Mouse (Mus musculus) heart, embryonic 15.5 days (tissue): ENCODE measurements around the gene Arpp19. TPM values are rescaled to one million over a fixed set of nuclear protein-coding genes. Genes with fewer than 3 reads are reported as not detected.

Experiments used
- ATAC-seq: fragments of 200-750 bp; cut with Nextera tagmentation; replicated peaks from 2 replicates; pipeline ENCODE4 v1.8.0; 2017; ENCODE audit warnings: low read depth, moderate TSS enrichment; ENCODE audit not compliant: insufficient number of reproducible peaks, insufficient read depth, low FRiP score
- H3K27ac ChIP-seq: fragments of 300-500 bp; sonication (generic); 2 replicates; pipeline ENCODE4 v1.5.1; 2015; ENCODE audit warnings: mild to moderate bottlenecking, inconsistent platforms
- H3K27me3 ChIP-seq: fragments of 300-500 bp; sonication (generic); 2 replicates; pipeline ENCODE4 v1.6.1; 2015; ENCODE audit warnings: inconsistent platforms
- H3K36me3 ChIP-seq: fragments of 300-500 bp; sonication (generic); 2 replicates; pipeline ENCODE4 v1.6.1; 2015; ENCODE audit warnings: mild to moderate bottlenecking, inconsistent platforms
- H3K4me1 ChIP-seq: fragments of 300-500 bp; sonication (generic); replicated peaks from 2 replicates; pipeline ENCODE4 v1.6.1; 2015; ENCODE audit warnings: inconsistent platforms
- H3K4me2 ChIP-seq: fragments of 300-500 bp; sonication (generic); 2 replicates; pipeline ENCODE4 v1.6.1; 2015; ENCODE audit warnings: inconsistent platforms, mild to moderate bottlenecking, moderate library complexity
- H3K4me3 ChIP-seq: fragments of 300-500 bp; sonication (generic); 2 replicates; pipeline ENCODE4 v1.5.1; 2015; ENCODE audit warnings: mild to moderate bottlenecking, inconsistent platforms
- H3K9ac ChIP-seq: fragments of 300-500 bp; sonication (generic); 2 replicates; pipeline ENCODE4 v1.6.1; 2015; ENCODE audit warnings: mild to moderate bottlenecking, inconsistent platforms
- H3K9me3 ChIP-seq: fragments of 300-500 bp; sonication (generic); replicated peaks from 2 replicates; pipeline ENCODE4 v1.6.1; 2016; ENCODE audit warnings: inconsistent platforms
- WGBS: fragments of 180-500 bp; shearing (Covaris S2); methylation state at CpG from one replicate; pipeline ENCODE4 v1.1.7; 2015; ENCODE audit warnings: mixed read lengths; 5-methylcytosine and 5-hydroxymethylcytosine counted together
- polyA plus RNA-seq: library from polyadenylated mRNA; unstranded; fragments of >200 nt; fragmentation: Nextera tagmentation; extraction: Ambion mirVana; gene quantifications from 2 replicates; pipeline ENCODE4 v1.2.1, GENCODE M21; 2015

Arpp19 gene
- polyA plus RNA-seq, 1 experiment from 2014 or later: 218 TPM

DNA sequence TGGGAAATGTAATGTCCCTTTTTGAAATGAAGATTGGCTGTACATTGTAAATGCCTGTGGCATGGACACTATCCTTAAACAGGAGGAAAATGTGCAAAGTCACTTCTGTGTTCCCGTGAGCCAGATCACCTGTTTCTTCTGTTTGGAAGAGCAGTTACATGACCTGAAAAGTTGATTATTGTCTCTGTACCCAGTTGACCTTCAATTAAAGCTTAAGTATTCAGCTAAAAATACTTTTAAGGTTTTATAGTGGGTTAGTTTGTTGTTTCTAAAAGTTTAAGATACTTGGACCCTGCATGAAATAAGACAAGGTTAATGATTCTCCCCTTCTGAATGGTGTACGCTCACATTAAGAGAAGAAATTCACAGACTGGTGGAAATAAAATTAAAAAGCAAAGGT lies 3.2 kb downstream of the Arpp19 start:
- WGBS: 91% methylated on average over 2 of the region's 2 CpGs

DNA sequence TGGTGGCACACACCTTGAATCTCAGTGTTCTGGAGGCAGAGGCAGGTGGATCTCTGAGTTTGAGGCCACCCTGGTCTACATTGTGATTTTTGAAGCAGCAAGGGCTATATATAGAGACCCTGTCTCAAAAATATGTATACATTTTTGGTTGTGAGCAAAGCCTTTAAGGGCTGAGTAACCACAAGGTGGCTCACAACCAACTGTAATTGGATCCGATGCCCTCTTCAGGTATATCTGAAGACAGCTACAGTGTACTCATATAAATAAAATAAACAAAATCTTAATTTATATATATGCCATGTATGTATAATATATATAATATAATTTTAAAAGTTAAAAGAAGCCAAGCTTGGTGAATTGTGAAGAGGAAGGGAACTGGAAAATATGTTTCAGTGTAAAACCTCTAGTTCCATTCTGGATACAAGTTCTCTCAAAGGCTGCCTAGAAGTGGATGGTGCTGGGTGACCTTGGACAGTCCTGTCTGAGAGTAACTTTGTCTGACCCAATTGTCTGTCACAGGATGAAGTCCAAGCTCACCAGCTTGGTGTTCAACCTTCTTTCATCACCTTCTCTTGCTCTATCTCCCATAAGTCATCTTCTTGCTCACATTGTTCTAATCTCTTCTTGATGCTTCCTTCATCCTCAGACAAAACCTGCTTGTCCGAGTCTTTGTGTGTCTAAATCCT lies 4.6 kb downstream of the Arpp19 start:
- H3K27me3 ChIP-seq: no peaks in the 10 kb centered on the region
- 66% methylated on average over 2 of the region's 2 CpGs for WGBS
- no peak overlapping the region for H3K4me3 ChIP-seq
- H3K4me1 ChIP-seq: peaks cover 10% of the 10 kb centered on the region
- no peak overlapping the region for H3K4me2 ChIP-seq
- H3K27ac ChIP-seq: no peak overlapping the region
- H3K36me3 ChIP-seq: peaks cover 3% of the 10 kb centered on the region; the same call in 1 of the 2 replicates
- ATAC-seq: no peak
- H3K9ac ChIP-seq: no peak overlapping the region
- H3K9me3 ChIP-seq: no peaks in the 10 kb centered on the region

More for the DNA sequence above, 3.2 kb downstream of the Arpp19 start:
- Histone ChIP-seq H3K9me3 (no peaks in the 10 kb centered on the region), H3K36me3 (peaks cover 3% of the 10 kb centered on the region; the same call in 1 of the 2 replicates), H3K4me3 (no peak overlapping the region), H3K27ac (no peak overlapping the region), H3K9ac (no peak overlapping the region), H3K4me2 (no peak overlapping the region), H3K4me1 (peaks cover 10% of the 10 kb centered on the region), H3K27me3 (no peaks in the 10 kb centered on the region)
- ATAC-seq: no peak

DNA sequence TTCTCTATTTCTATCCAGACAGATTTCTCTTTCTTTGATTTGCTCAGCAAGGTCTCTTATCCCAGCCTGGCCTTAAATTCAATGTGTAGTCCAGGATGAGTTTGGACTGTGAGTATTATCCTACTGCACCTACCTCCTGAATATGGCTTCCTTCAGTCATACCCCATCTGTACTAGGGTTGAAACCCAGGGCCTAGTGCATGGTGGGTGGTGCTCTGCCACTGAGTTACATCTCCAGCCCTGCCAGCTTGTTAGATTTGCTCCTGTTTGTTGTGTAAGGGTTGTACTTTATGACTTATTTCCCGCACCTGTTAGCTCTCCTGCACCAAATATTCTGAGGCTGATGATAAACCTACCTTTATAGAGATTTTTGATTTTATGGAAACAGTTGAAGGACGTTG lies 5.8 kb downstream of the Arpp19 start:
- Histone ChIP-seq H3K36me3 (peaks cover 3% of the 10 kb centered on the region; the same call in 1 of the 2 replicates), H3K4me3 (no peak overlapping the region), H3K9ac (no peak overlapping the region), H3K27me3 (no peaks in the 10 kb centered on the region), H3K4me1 (peaks cover 10% of the 10 kb centered on the region), H3K9me3 (no peaks in the 10 kb centered on the region), H3K4me2 (no peak overlapping the region), H3K27ac (no peak overlapping the region)
- no peak for ATAC-seq
- WGBS: 92% methylated on average over 2 of the region's 2 CpGs

DNA sequence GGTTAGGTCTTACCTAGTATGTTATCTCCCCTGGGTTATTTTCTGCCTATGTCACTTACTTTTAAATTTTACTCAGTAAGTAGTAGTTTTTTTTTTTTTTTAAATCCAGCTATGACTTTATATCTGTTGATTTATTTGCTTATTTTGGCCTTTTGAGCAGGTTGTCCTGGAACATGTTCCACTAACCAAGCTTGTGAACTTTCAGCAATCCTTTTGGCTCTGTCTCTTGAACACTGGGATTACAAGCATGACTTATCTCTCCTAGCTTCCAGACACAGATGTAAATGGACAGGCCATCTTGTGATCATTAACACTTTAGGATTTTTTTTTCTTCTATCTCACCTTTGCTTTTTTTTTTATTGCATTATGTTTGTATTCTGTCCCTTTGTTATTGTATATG lies 9.7 kb downstream of the Arpp19 start:
- Histone ChIP-seq H3K4me3 (no peak overlapping the region), H3K36me3 (peaks cover 3% of the 10 kb centered on the region; the same call in 1 of the 2 replicates), H3K4me2 (no peak overlapping the region), H3K9ac (no peak overlapping the region), H3K27me3 (no peaks in the 10 kb centered on the region), H3K9me3 (no peaks in the 10 kb centered on the region), H3K27ac (no peak overlapping the region), H3K4me1 (no peaks in the 10 kb centered on the region)
- ATAC-seq: no peak

DNA sequence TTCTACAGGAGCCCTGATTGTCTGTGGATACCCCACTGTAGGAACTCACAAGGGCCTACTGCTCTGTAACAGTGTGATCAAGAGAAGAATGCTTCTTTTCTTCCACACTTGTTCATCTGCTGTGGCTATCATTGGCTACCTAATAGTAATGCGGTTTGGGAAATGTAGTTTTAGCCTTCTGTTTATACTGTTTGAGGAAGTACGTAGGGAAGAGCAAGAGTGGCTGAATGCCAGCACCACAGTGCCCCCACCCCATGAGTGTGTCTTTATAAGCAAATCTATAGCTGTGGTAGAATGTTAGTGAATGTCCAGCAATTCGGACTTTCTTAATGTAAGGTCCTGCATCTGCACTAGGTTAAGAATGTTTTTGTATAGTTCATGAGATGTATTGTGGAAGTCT lies 11.7 kb downstream of the Arpp19 start:
- no peaks in the 10 kb centered on the region for H3K4me1 ChIP-seq
- H3K27me3 ChIP-seq: no peaks in the 10 kb centered on the region
- WGBS: 68% methylated on average over 3 of the region's 3 CpGs
- H3K4me2 ChIP-seq: no peak overlapping the region
- no peak overlapping the region for H3K4me3 ChIP-seq
- H3K36me3 ChIP-seq: no peaks in the 10 kb centered on the region
- H3K27ac ChIP-seq: no peak overlapping the region
- no peaks in the 10 kb centered on the region for H3K9me3 ChIP-seq
- ATAC-seq: no peak
- no peak overlapping the region for H3K9ac ChIP-seq

- Histone ChIP-seq H3K36me3 (no peaks in the 10 kb centered on the region), H3K27me3 (no peaks in the 10 kb centered on the region), H3K9ac (no peak overlapping the region), H3K9me3 (no peaks in the 10 kb centered on the region), H3K27ac (no peak overlapping the region), H3K4me2 (no peak overlapping the region), H3K4me3 (no peak overlapping the region), H3K4me1 (no peaks in the 10 kb centered on the region)
- ATAC-seq: no peak
- 24% methylated on average over 3 of the region's 3 CpGs for WGBS
Measured at GRCm38 (mm10) chr9:75050003-75050402, 12.6 kb downstream of the Arpp19 start.

- H3K9ac ChIP-seq: no peak overlapping the region
- 63% methylated on average over 4 of the region's 4 CpGs for WGBS
- H3K27me3 ChIP-seq: no peaks in the 10 kb centered on the region
- no peaks in the 10 kb centered on the region for H3K9me3 ChIP-seq
- no peak for ATAC-seq
- H3K4me1 ChIP-seq: no peaks in the 10 kb centered on the region
- H3K4me2 ChIP-seq: no peak overlapping the region
- no peak overlapping the region for H3K27ac ChIP-seq
- H3K4me3 ChIP-seq: no peak overlapping the region
- H3K36me3 ChIP-seq: peaks cover 6% of the 10 kb centered on the region
Measured at GRCm38 (mm10) chr9:75051841-75052240, 14.4 kb downstream of the Arpp19 start.

DNA sequence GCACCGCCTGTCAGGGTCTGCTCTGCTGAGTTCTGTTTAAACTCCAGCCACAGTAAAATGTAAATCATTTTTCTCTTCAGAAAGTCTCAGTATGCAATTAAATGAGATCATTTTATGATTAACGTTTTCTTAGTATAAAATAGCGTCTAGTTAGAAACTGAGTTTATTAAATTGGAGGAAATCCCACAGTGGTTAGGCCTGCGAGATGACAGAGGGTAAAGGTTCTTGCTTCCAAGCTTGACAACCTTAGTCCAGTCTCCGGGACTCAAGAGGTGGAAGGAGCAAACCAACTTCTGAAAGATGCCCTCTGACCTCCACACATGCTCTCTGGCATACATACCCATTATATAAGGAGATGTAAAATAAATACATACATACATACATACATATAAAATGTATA lies 17.6 kb downstream of the Arpp19 start:
- WGBS: 85% methylated on average over 5 of the region's 5 CpGs
- Histone ChIP-seq H3K9ac (no peak overlapping the region), H3K36me3 (peaks cover 33% of the 10 kb centered on the region), H3K27ac (no peak overlapping the region), H3K4me3 (no peak overlapping the region), H3K9me3 (no peaks in the 10 kb centered on the region), H3K27me3 (no peaks in the 10 kb centered on the region), H3K4me1 (no peaks in the 10 kb centered on the region), H3K4me2 (no peak overlapping the region)
- no peak for ATAC-seq

DNA sequence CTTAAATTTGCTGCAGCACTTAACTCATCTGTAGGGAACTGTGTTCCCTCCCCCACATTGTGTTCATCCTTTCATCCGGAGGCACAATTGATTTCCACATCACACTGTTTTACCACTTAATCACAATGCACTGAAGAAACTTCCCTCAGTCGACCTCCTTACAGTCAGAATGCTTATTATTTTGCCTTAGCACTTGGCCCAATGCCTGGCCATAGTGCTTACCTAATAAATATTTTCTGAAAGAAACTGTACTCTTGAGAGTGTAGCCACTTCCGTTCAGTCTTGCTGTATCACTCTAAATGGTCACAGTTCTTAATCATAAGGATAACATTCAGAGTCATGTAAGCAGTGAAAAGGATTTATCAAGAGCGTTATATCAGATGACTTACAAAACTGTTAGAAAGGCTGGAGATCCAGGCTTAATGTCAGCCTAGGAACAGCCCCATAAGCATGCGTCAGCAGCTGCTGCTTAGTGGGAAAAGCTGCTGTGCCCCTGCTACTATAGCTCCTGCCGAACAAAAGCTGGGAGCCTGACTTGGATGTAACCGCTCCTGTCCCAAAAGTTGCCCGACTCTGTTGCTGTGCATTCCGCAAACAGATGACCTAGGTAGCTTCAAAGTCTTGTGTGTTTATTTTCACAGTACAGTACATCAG lies 27.4 kb downstream of the Arpp19 start:
- Histone ChIP-seq H3K9me3 (no peaks in the 10 kb centered on the region), H3K36me3 (peaks cover 3% of the 10 kb centered on the region; the same call in 1 of the 2 replicates), H3K27me3 (no peaks in the 10 kb centered on the region), H3K9ac (no peak overlapping the region), H3K4me2 (no peak overlapping the region), H3K4me3 (no peak overlapping the region), H3K27ac (no peak overlapping the region), H3K4me1 (no peaks in the 10 kb centered on the region)
- ATAC-seq: no peak
- 64% methylated on average over 9 of the region's 9 CpGs for WGBS

- peak within 1 kb of the TSS; percentile 97 for H3K4me2 ChIP-seq
- ATAC-seq: no peak
- no peaks in the 10 kb centered on the region for H3K27me3 ChIP-seq
- H3K4me3 ChIP-seq: peak within 1 kb of the TSS; percentile 98
- H3K9ac ChIP-seq: peak within 1 kb of the TSS; percentile 82
- H3K9me3 ChIP-seq: no peaks in the 10 kb centered on the region
- peak within 1 kb of the TSS; percentile 89 for H3K27ac ChIP-seq
- WGBS: 25% methylated on average over 23 of the region's 23 CpGs
- peaks cover 8% of the 10 kb centered on the region for H3K4me1 ChIP-seq
- H3K36me3 ChIP-seq: no peaks in the 10 kb centered on the region
Measured at GRCm38 (mm10) chr9:75070457-75071028, 33.1 kb downstream of the Arpp19 start, which contains the start of gene Myo5a. Gene Myo5a, plus strand, starts transcription at chr9:75071015.

GRCm38 (mm10) chr9:75071029-75071705 lies 33.8 kb downstream of the Arpp19 start:
- peaks cover 8% of the 10 kb centered on the region for H3K4me1 ChIP-seq
- peak overlapping the region; percentile 82 for H3K9ac ChIP-seq
- H3K27me3 ChIP-seq: no peaks in the 10 kb centered on the region
- H3K27ac ChIP-seq: peak overlapping the region; percentile 89
- ATAC-seq: peak; percentile 95
- under 1% methylated on average over 43 of the region's 92 CpGs for WGBS
- H3K36me3 ChIP-seq: no peaks in the 10 kb centered on the region
- no peaks in the 10 kb centered on the region for H3K9me3 ChIP-seq
- peak overlapping the region; percentile 98 for H3K4me3 ChIP-seq
- peak overlapping the region; percentile 97 for H3K4me2 ChIP-seq
